Mouse (Mus musculus): ENCODE data around the gene Iqcf5. TPM values are rescaled to one million over a fixed set of nuclear protein-coding genes. Genes with fewer than 3 reads are reported as not detected.
A peak's percentile ranks its signal among the peaks of the same experiment; 100 is the strongest.

Gene Iqcf5
- polyA plus RNA-seq (2016; fragmentation: Nextera tagmentation; extraction: Ambion mirVana), result not detected in 2 replicates

DNA sequence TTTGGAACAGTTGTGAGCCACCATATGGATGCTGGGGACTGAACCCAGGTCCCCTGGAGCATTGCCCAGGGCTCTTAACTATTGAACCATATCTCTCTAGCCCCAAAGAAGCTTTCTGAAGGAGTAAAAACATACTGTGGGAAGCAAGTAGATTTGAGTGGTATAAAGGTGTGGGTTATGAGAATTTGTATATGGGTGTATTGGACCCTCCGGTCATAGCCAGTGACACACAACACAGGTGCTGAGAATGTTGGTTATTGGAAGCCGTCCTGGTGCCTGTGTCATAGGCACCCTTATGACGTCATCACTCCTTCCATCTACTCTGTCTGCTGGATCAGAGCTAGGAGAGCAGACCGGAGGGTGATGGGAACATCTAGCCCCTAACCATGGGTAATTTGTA is at the start of gene Iqcf5:
Gene Iqcf5, plus strand, starts transcription at position 301 of the 400 bp plus-strand sequence.
- Histone ChIP-seq H3K4me3 (no peak within 1 kb of the TSS), H3K4me1 (peaks cover 19% of the 10 kb centered on the region), H3K27me3 (ENCODE audit: insufficient read depth, poor library complexity, severe bottlenecking) (peaks cover 52% of the 10 kb centered on the region; the same call in 1 of the 2 replicates), H3K36me3 (no peaks in the 10 kb centered on the region), H3K27ac (no peak within 1 kb of the TSS), H3K9me3 (no peaks in the 10 kb centered on the region)
- WGBS, result 83% methylated on average over 4 of the region's 4 CpGs
- DNase-seq (ENCODE audit: low spot score), result no peak

DNA sequence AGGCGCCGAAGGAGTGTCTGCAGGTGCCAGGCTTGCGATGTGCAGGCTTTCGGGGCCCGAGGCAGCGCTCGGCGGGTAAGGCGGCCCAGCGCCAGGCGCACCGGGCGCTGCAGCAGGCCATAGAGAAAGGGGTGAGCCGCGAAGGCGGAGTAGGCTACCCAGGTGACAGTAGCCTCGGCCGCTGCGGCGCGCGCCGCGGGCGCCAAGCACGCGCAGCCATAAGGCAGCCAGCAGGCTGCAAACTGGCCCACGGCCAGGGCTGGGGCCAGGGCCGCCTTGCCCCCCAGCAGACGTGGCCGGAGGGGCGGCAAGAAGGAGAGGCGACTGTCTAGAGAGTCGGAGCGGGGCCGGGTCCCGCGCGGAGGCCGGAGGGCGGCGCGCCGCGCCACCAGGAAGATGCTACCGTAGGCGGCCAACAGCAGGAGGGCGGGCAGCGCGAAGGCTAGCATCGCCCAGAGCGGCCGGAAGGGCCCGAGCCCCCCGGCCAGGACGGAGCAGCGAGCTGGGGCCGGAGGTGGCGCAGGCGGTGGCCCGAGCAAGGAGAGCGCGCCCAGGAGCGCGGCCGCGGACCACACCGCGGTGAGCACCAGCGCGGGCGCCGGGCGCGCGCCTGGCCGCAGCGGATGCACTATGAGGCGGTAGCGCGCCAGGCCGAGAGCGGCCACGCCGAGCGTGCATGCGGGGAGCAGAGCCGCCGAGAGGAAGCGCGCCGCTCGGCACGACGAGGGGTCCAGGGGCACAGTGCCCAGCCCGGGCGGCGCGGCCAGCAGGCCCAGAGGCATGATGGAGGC is 49.4 kb upstream of the Iqcf5 start:
- Histone ChIP-seq H3K9me3 (no peaks in the 10 kb centered on the region), H3K27me3 (ENCODE audit: insufficient read depth, poor library complexity, severe bottlenecking) (peaks cover 38% of the 10 kb centered on the region), H3K36me3 (peaks cover 48% of the 10 kb centered on the region), H3K27ac (peak overlapping the region; percentile 89), H3K4me1 (peaks cover 40% of the 10 kb centered on the region), H3K4me3 (peak overlapping the region; percentile 64)
- no peak for DNase-seq (ENCODE audit: low spot score)
- 2% methylated on average over 99 of the region's 99 CpGs for WGBS

GRCm38 (mm10) chr9:106465571-106466200 is 48.7 kb upstream of the Iqcf5 start, which contains the start of gene Gpr62:
TSS of gene Gpr62 (minus strand) at chr9:106465938.
- peaks cover 33% of the 10 kb centered on the region for H3K4me1 ChIP-seq
- H3K27ac ChIP-seq, result peak within 1 kb of the TSS; percentile 89
- 30% methylated on average over 26 of the region's 26 CpGs for WGBS
- H3K4me3 ChIP-seq, result peak within 1 kb of the TSS; percentile 64
- DNase-seq (ENCODE audit: low spot score), result no peak
- H3K27me3 ChIP-seq (ENCODE audit: insufficient read depth, poor library complexity, severe bottlenecking), result peaks cover 38% of the 10 kb centered on the region
- no peaks in the 10 kb centered on the region for H3K9me3 ChIP-seq
- H3K36me3 ChIP-seq, result peaks cover 40% of the 10 kb centered on the region

- H3K9me3 ChIP-seq, result no peaks in the 10 kb centered on the region
- H3K27ac ChIP-seq, result no peak overlapping the region
- no peak for DNase-seq (ENCODE audit: low spot score)
- peaks cover 31% of the 10 kb centered on the region for H3K36me3 ChIP-seq
- H3K4me3 ChIP-seq, result no peak overlapping the region
- peaks cover 42% of the 10 kb centered on the region for H3K27me3 ChIP-seq (ENCODE audit: insufficient read depth, poor library complexity, severe bottlenecking)
- 80% methylated on average over 6 of the region's 6 CpGs for WGBS
- H3K4me1 ChIP-seq, result peaks cover 35% of the 10 kb centered on the region
Observed at GRCm38 (mm10) chr9:106466721-106467120, 47.7 kb upstream of the Iqcf5 start.

- H3K9me3 ChIP-seq, result no peaks in the 10 kb centered on the region
- H3K36me3 ChIP-seq, result peaks cover 21% of the 10 kb centered on the region
- no peak overlapping the region for H3K4me3 ChIP-seq
- H3K4me1 ChIP-seq, result peaks cover 45% of the 10 kb centered on the region
- DNase-seq (ENCODE audit: low spot score), result no peak
- no peak overlapping the region for H3K27ac ChIP-seq
- peaks cover 42% of the 10 kb centered on the region for H3K27me3 ChIP-seq (ENCODE audit: insufficient read depth, poor library complexity, severe bottlenecking)
- WGBS, result 89% methylated on average over 7 of the region's 7 CpGs
Observed at GRCm38 (mm10) chr9:106467746-106468145, 46.6 kb upstream of the Iqcf5 start.

DNA sequence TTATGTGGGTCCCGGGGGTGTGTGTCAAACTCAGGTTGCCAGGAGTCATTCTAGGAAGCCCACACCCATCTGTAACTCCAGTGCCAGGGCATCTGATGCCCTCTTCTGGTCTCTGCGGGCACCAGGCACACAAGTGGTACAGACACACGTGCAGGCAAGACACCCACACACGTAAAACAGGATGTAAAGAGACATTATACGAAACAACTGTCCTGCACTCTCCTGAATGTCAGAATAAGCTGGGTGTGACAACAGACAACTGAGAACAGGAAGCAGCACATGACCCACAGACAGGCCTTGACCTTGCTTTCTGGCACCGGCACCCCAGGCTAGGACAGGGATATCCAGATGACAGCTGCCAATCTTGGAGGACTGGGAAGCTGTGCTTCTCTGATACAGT is 45.1 kb upstream of the Iqcf5 start:
- H3K27ac ChIP-seq, result no peak overlapping the region
- H3K9me3 ChIP-seq, result no peaks in the 10 kb centered on the region
- peaks cover 34% of the 10 kb centered on the region for H3K27me3 ChIP-seq (ENCODE audit: insufficient read depth, poor library complexity, severe bottlenecking)
- H3K4me3 ChIP-seq, result no peak overlapping the region
- no peak for DNase-seq (ENCODE audit: low spot score)
- WGBS, result 73% methylated on average over 6 of the region's 6 CpGs
- H3K36me3 ChIP-seq, result peaks cover 7% of the 10 kb centered on the region; the same call in 1 of the 2 replicates
- H3K4me1 ChIP-seq, result peaks cover 48% of the 10 kb centered on the region

GRCm38 (mm10) chr9:106469776-106470175 is 44.6 kb upstream of the Iqcf5 start:
- 60% methylated on average over 9 of the region's 9 CpGs for WGBS
- Histone ChIP-seq H3K36me3 (0 out of 2 replicates have a peak, but pooled peaks cover 4% of the 10 kb centered on the region), H3K9me3 (no peaks in the 10 kb centered on the region), H3K27ac (no peak overlapping the region), H3K4me3 (no peak overlapping the region), H3K27me3 (ENCODE audit: insufficient read depth, poor library complexity, severe bottlenecking) (peaks cover 30% of the 10 kb centered on the region), H3K4me1 (peaks cover 48% of the 10 kb centered on the region)
- no peak for DNase-seq (ENCODE audit: low spot score)

DNA sequence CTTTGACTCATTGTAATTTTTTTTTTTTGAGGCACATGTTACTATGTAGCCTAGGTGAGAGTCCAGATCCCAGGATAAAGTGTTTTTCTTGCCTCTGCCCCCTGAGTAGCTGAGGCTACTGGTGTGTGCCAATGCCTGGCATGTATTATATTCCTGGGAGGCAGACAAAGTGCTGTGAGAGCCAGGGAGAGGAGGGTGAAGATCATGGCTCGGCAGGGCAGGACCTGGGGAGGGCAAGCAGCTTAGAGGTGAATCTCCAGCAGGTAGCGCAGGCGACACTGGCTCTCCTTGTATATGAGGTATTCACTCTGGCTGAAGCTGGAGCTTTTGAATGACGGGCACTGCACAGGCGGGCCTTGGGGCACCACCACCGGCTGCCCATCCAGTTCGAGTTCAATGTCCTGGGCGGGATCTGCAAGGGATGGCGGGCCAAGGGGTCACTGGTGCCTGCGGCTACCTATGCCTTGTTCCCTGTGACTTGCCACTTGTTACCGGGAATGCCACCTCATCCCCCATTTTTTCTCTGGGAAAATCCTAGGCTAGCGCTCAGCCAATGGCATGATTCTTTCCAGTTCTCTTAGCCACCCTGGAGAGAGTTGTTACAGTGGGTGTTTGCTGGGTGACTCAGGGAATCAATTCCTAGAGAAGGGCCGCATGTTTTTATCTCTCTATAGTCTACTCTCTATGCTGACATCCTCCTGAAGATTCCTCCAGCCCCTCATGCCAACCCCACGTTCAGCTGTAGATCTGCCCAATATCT is 43.2 kb upstream of the Iqcf5 start:
- 62% methylated on average over 14 of the region's 14 CpGs for WGBS
- no peaks in the 10 kb centered on the region for H3K36me3 ChIP-seq
- peaks cover 46% of the 10 kb centered on the region for H3K4me1 ChIP-seq
- peak overlapping the region; percentile 44 for H3K4me3 ChIP-seq
- no peak for DNase-seq (ENCODE audit: low spot score)
- H3K27ac ChIP-seq, result peak overlapping the region; percentile 76
- no peaks in the 10 kb centered on the region for H3K9me3 ChIP-seq
- H3K27me3 ChIP-seq (ENCODE audit: insufficient read depth, poor library complexity, severe bottlenecking), result peaks cover 17% of the 10 kb centered on the region; the same call in 1 of the 2 replicates

DNA sequence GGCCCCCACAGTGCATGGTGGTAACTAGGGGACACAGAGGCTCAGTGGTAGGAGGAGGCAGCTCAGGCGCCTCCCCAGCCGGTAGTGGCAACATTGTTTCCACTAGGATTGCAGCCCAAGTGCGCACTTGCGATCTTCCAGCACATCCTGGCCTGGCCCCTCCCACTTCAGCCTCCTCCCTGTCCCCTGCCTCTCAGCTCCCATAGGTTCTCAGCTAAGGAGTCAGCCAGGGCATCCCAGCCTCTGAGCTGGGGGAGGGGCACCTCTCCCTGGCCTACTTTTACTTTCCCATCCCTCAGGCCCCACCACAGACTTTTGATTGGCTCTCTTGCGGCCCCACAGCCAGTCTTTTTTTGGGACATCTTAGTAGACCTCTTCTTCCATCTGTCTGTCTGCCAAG is 42.5 kb upstream of the Iqcf5 start:
- Histone ChIP-seq H3K9me3 (no peaks in the 10 kb centered on the region), H3K27ac (peak overlapping the region; percentile 76), H3K4me1 (peaks cover 51% of the 10 kb centered on the region), H3K36me3 (no peaks in the 10 kb centered on the region), H3K4me3 (peak overlapping the region; percentile 44), H3K27me3 (ENCODE audit: insufficient read depth, poor library complexity, severe bottlenecking) (peaks cover 14% of the 10 kb centered on the region; the same call in 1 of the 2 replicates)
- 9% methylated on average over 5 of the region's 5 CpGs for WGBS
- DNase-seq (ENCODE audit: low spot score), result peak; percentile 87

- Histone ChIP-seq H3K36me3 (no peaks in the 10 kb centered on the region), H3K27ac (peak overlapping the region; percentile 76), H3K27me3 (ENCODE audit: insufficient read depth, poor library complexity, severe bottlenecking) (peaks cover 11% of the 10 kb centered on the region; the same call in 1 of the 2 replicates), H3K9me3 (no peaks in the 10 kb centered on the region), H3K4me1 (peaks cover 51% of the 10 kb centered on the region), H3K4me3 (no peak overlapping the region)
- DNase-seq (ENCODE audit: low spot score), result no peak
- WGBS, result 50% methylated on average over 4 of the region's 4 CpGs
Observed at GRCm38 (mm10) chr9:106472321-106472720, 42.1 kb upstream of the Iqcf5 start.

GRCm38 (mm10) chr9:106473081-106473752 is 41.2 kb upstream of the Iqcf5 start:
- Histone ChIP-seq H3K27ac (peak overlapping the region; percentile 76; the same call in 1 of the 2 replicates), H3K4me1 (peaks cover 59% of the 10 kb centered on the region)

GRCm38 (mm10) chr9:106473753-106474105 is 40.6 kb upstream of the Iqcf5 start:
- Histone ChIP-seq H3K9me3 (no peaks in the 10 kb centered on the region), H3K4me1 (peaks cover 61% of the 10 kb centered on the region), H3K36me3 (no peaks in the 10 kb centered on the region), H3K4me3 (no peak overlapping the region), H3K27ac (0 out of 2 replicates have a peak overlapping the region, but pooled peaks have one; percentile 72), H3K27me3 (ENCODE audit: insufficient read depth, poor library complexity, severe bottlenecking) (peaks cover 11% of the 10 kb centered on the region; the same call in 1 of the 2 replicates)
- WGBS, result 66% methylated on average over 5 of the region's 5 CpGs
- DNase-seq (ENCODE audit: low spot score), result no peak

More at GRCm38 (mm10) chr9:106473081-106473752, 41.2 kb upstream of the Iqcf5 start:
- no peak for DNase-seq (ENCODE audit: low spot score)
- Histone ChIP-seq H3K27me3 (ENCODE audit: insufficient read depth, poor library complexity, severe bottlenecking) (peaks cover 11% of the 10 kb centered on the region; the same call in 1 of the 2 replicates), H3K36me3 (no peaks in the 10 kb centered on the region), H3K4me3 (no peak overlapping the region), H3K9me3 (no peaks in the 10 kb centered on the region)
- WGBS, result 89% methylated on average over 16 of the region's 16 CpGs
